Mouse (Mus musculus) heart, adult 9 months (tissue): ENCODE measurements around the gene Gpd2.

ENCODE experiments used
- DNase-seq, 2 experiments: peaks; one replicate each; pipeline ENCODE4 v3.0.0; 2022; ENCODE audit warnings: low spot score in 2 of 2

Gene Gpd2

DNA sequence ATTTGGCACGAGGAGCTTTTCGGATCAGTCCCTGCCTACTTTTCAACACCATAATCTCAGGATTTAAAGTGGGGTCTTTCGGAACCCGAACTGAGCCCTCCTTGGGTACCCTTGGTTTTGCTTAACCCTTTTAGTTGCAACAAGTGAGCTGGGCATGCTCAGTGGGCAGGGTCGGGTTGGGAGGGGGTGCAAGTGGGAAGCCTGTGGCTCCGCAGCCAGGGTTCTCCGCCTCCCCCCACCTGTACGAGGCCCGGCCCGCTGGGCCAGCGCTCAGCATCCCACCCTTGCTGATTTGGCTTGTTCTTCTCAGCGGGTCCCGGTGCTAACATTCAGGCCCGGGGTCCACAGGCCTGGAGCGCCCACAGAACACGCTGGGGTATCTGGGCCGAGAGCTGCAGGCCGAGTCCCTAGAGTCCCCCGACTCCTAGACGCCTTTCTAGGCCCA, at the start of gene Gpd2:
TSS of gene Gpd2 (plus strand) at position 161 of the 445 bp plus-strand sequence.
- no peak for DNase-seq

DNA sequence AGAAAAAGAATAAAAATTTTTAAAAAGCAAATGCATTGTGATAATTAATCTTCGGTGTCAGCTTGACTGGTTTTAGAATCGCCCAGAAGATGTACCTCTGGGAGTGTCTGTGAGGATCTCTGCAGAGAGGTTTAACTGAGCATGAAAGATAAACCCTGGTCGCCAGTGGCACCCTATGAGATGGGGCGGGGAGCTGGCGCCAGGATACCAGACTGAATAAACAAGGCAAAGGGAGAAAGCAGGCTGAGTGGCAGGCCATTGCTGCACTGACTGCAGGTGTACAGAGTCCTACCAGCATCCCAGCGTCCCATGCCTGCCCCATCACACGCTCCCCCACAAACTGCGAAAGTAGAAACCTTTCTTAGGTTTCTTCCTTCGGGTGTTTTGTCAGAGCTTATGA, 49.2 kb upstream of the Gpd2 start:
- no peak for DNase-seq

DNA sequence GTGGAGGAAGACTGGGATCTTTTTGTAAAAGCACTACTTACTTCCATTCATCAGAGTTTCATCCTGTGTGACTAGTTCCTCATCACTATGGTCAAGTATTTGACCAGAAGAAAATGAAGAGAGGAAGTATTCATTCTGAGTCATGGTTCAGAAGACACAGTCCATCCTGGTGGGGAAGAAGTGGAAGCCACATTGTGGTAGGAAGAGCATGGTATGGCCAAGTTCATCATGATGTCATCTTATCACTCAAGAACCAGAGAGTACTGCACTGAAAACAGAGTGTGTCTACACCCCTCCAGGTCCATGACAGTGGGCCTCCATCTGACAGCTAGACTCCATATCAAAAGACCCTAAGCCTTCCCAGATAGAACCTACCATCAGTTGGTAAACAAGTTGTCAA, 46.6 kb upstream of the Gpd2 start:
- DNase-seq: no peak

DNA sequence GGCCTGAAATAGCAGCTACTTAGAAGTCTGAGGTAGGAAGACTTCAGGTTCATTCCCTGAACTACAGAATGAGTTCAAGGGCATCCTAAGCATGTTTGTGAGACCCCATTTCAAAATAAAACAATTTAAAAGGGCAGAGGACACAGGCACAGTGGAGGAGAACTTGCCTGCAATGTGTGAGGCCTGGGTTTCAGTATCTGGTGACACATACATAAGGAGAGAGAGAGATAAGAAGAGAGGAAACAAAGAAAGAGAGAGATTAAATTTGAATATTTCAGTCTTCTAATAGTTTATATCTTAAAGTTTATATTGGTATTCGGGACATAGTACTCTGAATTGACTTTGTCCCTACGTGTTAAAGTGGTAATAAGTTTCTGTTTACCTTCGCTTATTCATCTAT, 38.4 kb upstream of the Gpd2 start:
- DNase-seq: no peak

DNA sequence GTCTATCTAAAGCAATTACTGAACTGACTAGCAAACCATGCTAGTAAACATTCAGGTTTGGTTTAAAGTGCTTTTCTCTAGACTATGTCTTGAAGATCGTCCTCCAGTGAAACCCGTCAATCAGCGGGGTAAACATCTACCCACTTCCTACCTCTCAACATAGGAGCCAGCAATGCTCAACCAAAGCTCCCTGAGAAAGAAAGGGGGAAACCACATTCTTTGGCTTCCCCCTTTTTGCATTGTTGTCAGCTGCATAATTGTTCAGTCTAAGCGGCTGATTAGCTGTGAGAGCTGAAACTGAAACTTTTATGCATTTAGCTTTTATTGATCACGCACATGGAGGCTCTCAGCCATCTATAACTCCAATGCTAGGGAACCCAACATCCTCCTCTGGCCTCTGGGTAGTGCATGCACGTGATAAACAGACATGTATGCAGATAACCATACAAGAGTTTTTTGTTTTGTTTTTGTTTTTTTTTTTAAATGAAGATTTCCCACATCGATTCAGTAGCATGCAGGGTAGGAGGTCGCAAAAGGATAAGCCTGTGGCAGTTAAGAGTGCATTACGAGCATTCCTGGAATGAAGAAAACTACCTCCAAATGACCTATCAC, 28.9 kb upstream of the Gpd2 start:
- DNase-seq: no peak

DNA sequence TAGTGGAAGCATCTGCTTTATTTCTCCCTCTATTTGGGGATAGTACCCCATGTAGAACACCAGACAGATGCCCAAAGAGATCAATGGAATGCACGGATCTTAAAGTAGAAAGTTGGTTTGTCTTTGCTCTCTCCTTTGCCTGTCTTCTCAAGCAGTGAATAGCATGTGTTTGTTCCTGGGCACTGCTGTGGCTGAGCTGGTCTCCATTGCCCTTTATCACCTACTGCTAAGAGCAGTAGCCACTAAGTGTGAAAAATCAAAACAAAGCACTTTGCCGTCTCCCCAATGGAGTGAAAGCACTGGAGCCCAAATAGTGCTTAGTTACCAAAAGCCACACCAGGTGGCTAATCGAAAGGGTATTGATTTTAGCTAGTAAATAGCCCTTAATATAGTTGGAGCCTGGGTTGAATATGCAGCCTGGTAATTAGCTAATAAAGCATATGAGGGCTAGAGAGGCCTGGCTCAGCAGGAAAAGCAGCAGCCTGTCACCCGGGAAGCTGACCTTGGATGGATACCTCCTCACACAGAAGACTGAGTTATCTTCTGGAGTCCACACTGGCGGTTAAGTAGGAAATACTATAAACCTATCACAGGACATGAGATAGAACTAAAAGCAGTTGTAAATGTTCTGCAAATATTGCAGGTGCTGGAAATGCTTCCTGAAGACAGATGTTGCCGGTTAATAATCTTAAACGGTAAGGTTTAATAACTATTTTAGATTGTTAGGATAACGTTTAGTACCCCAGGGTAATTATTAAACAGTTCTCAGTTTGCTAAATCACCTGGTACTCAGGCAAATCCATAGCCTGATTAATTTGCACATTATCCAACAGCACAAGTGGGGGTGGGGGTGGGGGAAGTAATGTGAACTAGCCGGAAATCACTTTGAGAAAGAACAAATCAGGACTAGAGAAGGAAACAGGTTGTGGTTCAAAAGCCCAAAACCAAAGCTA, 26.1 kb upstream of the Gpd2 start:
- DNase-seq: no peak

DNA sequence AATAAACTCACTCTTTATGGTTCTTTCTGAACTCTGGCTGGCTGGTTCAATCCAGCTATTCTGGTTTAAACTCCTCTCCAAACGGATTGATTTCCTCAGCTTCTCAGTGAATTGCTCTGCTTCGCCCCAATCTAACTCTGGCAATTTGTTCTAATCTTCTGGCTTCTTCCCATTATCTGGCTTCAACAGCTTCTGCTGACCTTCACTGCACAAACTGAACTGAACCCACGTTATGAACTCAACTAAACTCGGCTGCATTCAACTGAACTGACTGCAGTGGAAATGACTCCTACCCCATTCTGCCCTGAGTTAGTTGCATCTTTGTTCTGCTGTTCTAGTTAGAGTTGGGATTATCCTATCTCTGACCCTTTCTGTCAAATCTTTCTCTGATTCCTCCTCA, 24.1 kb upstream of the Gpd2 start:
- DNase-seq: no peak

DNA sequence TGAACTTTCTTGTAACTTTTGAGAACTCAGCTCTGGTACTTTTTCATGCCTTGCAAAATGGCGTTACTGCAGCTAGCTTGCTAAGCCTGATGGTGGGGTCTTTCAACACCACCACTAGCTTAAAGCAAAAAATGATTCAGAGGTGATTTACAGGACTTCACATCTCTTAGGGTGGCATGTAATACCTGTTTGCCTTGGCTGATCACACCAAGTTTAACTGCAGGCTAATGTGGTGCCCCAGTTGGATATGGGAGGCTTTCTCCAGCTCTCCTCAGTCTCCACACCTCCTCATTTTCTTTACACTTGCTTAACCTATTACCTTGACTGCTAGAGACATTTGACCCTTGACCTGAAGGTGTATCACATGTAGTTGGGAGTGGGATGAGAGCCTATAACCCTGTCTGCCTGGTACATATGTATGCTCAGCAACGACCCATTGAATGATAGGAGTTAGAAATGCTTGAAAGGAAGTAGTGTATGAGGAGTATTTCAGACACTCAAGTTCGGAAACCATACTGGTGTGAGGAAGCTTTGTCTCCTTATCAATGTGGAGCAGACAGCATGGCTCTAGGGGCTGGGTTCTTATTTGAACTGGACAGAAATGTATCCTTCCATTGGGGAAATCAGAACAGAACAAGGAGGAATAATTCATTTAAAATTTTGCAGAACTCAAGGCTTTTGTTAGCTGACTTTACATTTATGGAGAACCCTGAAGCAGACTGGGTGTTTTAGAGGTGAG, 14.0 kb upstream of the Gpd2 start:
- DNase-seq: no peak

DNA sequence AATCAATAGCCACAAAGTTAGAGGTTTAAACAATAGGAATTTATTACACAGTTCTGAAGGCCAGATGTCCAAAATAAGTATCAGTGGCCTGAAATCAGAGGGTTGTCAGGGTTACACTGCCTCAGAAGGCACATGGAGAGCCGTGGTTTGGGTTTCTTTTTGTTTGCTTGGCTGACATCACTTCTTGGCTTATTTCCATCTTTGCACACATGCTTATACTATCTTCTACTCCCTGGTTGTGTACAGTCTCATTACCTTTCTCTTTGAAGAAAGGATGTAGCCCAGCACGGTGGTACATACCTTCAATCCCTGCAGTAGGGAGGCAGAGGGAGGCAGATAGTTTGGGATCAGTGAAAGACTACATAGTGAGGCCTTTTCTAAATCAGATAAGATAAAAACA, 12.2 kb upstream of the Gpd2 start:
- no peak for DNase-seq

DNA sequence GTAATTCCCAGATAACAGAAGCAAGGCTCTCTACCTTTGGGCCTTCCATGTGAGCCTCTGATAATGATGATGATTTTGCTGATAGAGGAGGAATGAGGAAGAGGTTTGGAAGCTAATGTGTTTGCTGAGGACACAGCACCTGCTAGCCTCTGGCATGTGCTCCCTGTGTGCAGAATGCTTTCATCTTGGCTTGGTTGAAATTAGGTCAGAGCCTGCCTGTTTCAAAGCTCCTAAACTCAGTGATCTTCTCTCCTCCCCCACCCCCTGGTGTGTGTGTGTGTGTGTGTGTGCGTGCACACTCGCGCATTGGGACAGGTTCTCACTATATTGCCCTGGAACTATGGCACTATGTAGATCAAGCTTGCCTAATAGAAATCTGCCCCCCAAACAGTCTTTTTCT, 10.0 kb upstream of the Gpd2 start:
- no peak for DNase-seq

DNA sequence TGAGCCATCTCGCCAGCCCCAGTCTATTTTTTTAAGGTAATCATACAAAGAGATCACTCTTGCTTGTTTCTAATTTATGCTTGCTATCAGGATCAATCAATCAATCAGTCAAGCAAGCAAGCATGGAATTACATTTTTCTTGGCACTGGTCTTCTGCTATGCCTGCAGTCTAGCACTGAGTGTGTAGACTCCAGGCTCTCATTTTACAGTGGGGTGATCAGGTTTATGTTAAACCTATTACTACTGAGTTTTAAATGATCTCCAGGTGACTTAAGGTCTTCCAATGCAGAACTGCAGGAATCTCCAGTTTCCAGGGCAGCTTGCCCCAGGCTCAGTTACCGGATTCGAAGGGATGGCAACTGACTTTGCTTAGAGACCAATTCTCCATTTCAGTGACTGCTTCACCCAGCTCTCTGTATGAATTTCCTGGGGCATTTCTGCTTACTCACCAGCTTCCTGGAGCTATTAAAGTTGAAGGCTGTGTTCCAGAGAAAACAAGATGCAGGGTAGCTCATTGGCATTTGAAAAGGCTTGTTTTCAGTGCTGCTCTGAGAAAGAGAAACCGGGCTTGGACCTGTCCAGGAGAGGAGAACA, 7.7 kb upstream of the Gpd2 start:
- DNase-seq: no peak

DNA sequence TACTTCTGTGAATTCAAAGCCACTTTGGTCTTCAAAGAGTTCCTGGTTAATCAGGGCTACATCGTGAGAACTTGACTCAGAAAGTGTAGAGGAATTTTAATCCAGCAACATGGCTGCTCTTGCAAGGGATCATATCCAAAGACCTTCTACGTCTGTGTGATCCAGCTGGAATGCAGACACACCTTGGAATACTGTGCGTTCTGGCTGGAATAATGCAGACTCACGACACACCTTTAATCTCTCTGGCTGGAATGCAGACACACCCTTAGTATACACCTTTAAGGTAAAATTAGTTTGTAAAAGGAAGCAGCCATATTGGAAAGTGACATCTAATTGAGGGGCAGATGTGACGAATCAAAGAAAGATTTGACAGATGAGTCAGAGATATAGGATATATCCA, 6.0 kb upstream of the Gpd2 start:
- DNase-seq: no peak

DNA sequence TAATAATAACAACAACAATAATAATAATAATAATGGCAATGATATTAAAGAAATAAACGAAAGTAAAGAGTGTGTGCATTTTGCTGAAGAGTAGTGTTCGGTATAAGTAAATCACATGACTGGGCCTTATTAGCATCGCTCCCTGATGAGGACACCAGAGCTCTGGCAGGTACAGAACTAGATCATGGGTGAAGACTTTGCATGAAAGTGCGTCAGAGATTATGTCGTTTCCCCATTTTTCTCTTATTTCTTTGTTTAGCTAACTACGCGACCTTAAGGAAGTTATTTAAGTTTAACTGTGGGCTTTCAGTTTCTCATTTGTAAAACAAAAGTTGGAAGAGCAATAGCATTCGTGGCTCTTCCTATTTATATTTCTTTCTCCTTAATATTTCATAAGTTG, 5.1 kb upstream of the Gpd2 start:
- DNase-seq: no peak

DNA sequence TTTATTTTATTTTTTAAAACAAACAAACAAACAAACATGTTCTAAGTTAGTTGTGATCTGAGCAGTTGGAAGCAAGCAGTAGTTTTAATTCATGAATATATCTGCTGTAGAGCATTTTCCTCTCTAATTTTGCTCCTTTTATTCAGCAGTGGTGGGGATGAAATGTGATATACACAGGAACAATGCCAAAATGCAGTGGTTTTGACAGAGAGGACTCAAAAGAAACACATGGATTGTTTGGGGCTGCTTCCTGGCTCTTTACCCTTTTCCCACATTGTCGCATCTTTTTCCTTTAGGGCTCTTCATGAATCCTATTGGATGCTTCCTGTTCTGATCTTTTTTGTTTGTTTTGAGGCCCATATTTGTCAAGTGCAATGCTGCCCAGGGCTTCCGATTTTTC, 1.2 kb upstream of the Gpd2 start:
- no peak for DNase-seq

DNA sequence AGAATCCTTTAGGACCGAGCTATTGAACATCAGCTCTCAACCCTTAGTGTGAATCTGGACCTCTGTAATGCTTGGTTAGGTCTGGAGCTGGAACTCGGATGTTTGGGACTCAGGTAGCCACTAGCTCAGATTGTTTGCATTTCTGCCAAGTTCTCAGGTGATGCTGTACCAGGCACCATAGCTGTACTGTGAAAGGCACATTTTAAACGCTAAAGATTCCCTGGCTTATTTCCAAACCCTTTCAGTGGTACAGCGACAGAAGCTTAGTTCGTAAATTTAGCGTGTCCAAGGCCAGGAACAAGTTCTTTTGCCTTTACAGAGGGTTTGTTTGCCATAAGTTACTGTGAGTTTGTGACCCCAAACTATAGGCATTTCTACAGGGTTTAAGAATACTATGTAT, 409 bp upstream of the Gpd2 start:
- peak in 1 of 2 experiments; percentile 5 for DNase-seq

DNA sequence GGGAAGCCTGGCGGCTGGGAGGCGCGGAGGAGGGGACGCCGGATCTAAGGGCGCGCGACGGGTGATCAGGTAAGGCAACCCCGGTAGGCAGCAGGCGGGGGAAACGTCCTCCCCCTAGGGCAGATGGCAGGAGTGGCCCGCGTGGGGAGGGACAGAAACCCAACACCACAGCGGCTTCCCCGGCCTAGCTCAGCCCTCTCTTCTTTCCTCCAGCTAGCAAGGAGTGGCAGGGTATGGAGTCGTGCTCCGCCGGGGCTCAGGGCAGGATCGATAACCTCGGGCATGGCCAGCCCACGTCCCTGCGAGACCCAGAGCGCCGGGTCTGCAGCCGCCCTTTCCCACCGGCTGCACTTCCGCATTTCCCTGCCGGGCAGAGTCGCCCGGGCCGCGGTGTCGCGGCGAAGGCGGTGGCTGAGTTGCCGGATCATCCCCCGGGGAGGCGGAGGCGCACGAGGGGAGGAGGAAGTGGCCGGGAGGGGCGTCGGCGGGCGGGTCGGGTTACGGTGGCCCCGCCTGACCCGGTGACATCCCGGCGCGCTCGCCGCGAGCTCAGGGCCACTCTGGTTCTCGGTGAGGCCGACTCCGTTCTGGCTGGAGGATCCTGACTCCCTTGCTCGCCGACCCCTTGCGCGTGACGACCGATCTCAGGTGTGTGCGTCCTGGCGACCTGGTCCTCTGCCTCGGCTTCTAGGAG, 632 bp downstream of the Gpd2 start:
- peak; percentile 88 to 90 for DNase-seq

DNA sequence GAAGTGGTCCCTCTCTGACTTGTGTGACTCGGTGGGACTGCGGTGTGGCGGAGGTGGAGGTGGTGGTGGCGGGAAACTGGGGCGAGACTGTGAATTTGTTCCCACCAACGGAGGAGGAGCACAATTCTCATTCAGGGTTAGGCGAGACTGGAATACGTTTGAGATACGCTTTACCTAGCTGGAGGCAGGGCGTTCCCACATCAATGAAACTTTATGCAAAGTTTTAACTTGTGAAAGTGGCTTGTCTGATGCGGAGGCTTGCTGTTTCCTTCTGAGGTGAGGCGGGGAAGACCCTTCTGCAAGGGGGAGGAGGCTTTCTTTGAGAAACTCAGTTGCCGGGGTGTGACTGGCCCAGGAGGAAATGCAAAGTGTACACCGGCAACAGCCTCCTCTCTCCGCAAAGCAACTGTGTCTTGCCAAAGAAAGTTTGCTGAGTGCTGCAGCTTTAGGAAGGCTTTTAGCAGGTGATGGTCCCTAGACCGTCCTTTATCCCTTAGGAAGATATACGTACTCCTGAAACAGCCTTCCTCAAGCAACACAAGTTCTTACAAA, 1.3 kb downstream of the Gpd2 start:
- DNase-seq: no peak

DNA sequence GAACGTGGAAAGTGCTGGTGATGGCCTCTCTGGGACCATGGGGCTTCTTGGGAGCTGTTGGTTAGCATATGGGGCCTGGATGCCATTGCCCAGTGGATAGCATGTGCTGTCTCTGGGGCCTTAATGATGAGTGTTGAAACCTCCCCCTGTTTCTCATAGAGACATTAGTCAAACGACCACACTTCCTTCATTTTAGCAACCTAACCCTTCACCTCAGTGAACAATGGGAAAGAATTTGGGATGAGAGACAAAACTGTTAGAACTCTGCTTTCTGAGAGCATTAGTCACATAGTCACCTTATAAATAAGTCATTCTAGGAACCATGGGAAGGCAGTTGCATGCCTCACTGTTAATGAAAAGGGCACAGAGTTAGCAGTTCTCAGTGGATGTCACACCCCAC, 1.9 kb downstream of the Gpd2 start:
- no peak for DNase-seq

DNA sequence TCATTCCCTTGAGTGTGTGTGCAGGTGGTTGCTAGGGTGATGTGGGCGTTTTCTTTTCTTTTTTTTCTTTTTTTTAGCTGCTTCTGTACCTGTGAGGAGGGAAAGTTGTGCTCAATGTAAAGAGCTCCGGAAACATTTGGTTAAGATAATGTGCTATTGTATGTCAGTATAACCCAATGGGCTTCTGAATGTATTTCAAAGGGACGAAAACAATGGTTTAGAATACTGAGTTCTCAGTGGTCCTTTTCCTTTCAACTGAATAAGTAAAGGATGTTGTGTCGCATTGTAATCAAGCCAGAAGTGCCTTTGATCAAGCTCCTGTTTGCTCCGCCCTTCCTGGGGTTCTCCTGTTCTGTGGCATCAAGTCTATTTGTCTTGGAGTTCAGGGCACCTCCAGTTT, 6.6 kb downstream of the Gpd2 start:
- no peak for DNase-seq

DNA sequence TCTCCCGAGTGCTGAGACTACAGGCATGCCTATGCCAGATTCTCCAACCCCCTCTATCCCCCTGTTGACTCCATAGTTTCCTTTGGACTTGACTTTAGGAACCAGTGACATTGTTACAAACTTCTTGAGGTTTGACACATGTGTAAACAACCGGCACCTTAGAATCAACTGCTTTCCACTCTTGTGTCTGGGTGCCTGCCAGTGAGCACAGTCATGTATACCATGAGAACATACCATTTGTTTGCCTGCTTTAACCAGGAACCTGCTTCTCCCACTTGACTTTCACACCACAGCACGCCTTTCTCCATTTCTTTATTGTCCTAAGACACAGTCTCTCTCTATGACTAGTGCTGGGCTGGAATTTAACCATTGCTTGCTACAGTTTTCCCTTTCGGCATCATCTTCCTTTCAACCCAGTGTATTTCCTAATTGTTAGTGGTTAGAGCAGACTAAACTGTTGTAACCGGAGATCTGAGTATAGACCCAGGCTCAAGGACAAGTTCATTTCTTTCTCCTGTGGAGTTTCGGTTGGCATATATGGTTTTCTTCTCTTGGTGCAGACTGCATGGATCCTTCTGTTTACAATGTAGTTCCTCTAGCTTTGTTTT, 8.4 kb downstream of the Gpd2 start:
- DNase-seq: no peak

DNA sequence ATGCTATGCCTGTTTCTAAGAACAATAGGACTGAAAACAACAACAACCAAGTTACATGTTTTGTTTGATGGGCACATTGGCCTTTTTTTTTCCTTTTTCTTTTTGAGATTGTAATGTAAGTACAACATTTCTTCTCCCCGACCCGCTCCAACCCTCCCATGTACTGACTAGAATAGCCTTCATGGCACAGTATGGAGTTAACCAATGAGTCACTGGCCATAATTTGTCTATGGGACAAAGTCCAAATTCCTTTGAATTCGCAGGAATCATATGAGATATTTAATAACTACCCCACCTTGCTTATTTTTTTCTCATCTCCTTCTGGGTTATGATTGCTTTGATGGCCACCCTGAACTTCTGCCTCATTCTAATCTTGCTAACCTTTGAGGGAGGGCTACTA, 12.7 kb downstream of the Gpd2 start:
- no peak for DNase-seq
